Mouse (Mus musculus): Measurements from ENCODE around the gene Prss35.
A peak's percentile ranks its signal among the peaks of the same experiment; 100 is the strongest.

Gene Prss35

DNA sequence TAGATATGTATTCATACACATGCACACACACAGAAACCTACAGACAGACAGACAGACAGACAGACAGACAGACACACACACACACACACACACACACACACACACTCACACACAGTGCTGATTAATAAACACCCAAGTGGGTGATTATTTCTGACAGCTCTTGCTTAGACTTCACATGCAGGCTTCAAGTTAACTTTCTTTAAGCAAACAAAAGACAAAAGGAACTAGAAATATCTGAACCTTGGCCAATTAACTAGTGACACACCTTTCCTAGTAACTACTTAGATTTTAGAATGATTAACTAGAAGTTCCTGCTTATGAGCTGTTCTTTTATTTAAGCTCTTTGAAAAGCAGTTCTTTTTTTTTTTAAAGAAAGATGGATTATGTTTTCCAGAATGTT, 9.1 kb upstream of the Prss35 start:
- no peak for DNase-seq (ENCODE audit: low read depth, low spot score)

DNA sequence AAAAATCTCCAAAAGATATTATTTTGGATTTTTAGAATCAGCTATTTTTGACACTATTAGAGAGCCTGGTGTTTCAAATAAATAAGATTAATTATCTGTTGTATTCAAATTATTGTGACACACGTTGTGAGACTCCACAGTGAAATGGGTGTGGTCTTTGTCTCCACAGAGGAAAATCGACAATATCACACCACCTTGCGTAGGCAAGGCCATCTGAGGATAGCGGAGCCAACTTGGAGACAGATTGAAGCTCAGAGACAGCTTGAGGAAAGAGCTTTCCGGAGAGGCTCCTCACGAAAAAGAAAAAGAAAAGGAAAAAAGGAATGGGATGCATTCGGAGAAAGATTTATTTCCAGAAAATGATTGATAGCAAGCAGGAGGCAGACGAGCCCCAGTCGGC, 8.7 kb upstream of the Prss35 start:
- no peak for DNase-seq (ENCODE audit: low read depth, low spot score)

DNA sequence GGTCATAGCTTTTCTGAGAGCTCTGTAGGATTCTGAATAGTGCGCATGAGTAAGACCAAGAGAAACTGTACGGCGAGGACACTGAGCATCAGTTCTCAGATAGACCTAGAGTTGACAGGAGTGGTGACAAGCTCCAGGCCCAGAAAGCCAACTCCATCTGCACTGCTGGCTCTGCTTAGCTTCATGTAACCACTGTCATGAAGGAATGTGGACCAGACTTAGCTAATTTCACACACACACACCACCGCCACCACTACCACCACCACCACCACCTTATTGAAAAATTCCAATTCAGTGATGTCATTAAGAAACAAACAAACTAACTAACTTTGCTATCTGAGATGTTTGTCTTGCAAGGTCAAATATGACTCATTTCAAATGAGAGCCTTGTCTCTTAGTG, 6.5 kb upstream of the Prss35 start:
- no peak for DNase-seq (ENCODE audit: low read depth, low spot score)

DNA sequence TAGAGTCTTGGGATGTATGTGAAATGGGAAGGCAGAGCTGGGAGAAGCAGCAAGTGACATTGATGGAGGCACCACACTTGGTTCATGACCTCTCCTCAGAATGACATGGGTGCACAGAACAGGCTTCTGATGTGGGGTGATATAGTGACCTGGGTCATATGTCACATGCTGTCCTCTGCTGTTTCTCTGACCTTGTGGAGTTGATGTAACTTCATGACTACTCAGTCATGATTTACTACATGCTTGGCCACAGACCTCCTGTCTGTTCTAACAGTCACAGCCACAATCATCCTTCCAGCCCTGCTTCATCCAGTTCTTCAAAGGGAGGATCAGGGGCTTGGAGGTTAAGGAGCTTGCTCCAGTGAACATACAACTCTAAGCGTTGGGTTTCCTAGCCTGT, 5.4 kb upstream of the Prss35 start:
- no peak for DNase-seq (ENCODE audit: low read depth, low spot score)

GRCm38 (mm10) chr9:86738801-86739200, 4.6 kb upstream of the Prss35 start:
- no peak for DNase-seq (ENCODE audit: low read depth, low spot score)

- DNase-seq (ENCODE audit: low read depth, low spot score), result no peak
These were observed 3.5 kb upstream of the Prss35 start for GRCm38 (mm10) chr9:86739971-86740370.

GRCm38 (mm10) chr9:86744041-86744440, 592 bp downstream of the Prss35 start:
- no peak for DNase-seq (ENCODE audit: low read depth, low spot score)

DNA sequence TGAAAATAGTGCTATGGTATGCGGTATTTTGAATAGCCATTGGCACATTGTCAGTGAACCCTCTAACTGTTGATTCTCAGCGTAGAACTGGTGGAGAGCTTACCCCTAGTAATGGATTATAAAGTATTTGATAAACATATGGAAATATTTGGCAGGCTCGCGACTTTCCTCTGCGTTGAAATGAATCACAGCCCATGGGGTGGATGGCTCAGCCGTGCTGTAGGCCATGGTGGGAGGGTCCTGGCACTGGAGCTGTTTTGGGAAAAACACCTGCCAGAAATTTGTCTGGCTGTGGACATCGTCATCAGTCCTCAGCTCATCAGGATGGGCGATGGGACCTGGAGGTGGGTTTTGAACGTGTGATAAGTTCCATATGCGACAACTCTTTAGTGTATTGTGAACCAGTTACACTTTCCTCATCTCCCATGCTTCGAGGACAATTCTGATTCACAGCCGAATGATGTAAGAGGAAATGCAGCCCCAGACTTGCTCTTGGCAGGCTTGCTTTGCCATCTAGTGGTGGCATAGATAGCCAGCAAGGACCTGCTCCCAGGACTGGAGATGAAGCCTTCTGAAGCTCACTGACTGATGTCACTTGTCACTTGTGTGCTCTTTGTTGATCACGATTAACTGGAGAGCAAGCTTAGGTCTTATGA, 2.6 kb downstream of the Prss35 start:
- DNase-seq (ENCODE audit: low read depth, low spot score), result peak; percentile 64

DNA sequence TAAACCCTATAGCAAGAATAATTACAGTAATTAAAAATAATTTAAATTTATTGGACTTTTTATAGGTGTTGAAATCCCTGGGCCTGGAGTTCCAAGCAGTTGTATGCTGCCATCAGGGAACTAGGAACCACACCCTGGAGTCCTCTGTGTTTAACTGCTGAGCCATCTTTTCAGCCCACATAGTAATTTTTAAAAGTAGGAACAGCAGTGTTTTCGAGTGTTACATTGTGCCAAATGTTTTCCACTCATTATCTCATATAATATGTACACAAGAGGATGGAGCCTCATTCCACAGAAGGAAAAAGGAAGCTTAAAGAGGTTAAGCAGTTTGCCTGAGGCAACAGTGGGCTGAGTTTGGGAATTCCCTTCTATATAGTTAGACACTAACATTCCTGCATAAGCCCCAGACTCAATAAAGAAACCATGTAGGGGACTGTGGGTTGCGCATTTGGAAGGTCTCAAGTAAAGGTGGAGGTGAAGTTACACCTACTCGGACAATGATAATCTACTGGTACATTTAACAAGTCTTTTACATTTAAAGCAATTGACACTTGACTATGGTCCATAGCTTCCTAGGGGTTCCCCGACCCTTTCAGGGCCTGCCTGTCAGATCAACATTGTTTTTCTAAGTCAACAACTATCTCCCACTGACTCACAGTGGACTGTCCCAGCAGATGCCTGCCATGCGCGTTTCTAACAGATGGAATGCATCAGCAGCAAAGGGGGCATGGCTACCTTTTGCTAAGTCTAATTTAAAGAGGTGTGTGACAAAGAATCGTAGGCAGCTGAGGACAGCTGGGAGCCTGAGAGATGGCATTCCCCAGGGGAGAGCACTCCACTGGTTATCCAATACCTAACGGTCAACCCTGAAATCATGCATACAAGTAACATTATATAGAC, 19.3 kb downstream of the Prss35 start:
- no peak for DNase-seq (ENCODE audit: low read depth, low spot score)

GRCm38 (mm10) chr9:86764002-86764401, 20.6 kb downstream of the Prss35 start:
- DNase-seq (ENCODE audit: low read depth, low spot score), result no peak

- DNase-seq (ENCODE audit: low read depth, low spot score), result no peak
These were observed 23.5 kb downstream of the Prss35 start for GRCm38 (mm10) chr9:86766991-86767390.

- DNase-seq (ENCODE audit: low read depth, low spot score), result no peak
These were observed 29.4 kb downstream of the Prss35 start for GRCm38 (mm10) chr9:86772897-86773296.

DNA sequence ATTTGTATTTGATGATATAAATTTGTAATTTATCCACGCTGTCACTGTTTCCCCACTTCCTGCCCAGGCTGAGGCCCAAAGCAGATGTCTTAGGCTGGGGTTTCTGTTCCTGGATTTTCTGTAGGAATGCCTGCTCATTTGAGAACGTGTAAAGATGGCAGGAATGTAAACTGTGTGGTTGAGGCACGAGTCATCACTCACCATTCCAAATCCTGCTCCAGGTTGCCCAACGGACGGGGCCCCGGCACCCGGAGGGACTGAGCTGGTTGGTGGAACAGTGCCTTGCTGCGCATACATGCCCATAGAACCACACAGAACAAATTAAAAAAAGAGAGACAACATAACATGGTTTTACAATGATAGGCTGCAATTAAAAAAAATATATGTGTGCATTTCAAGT, 30.5 kb downstream of the Prss35 start:
- DNase-seq (ENCODE audit: low read depth, low spot score), result no peak

DNA sequence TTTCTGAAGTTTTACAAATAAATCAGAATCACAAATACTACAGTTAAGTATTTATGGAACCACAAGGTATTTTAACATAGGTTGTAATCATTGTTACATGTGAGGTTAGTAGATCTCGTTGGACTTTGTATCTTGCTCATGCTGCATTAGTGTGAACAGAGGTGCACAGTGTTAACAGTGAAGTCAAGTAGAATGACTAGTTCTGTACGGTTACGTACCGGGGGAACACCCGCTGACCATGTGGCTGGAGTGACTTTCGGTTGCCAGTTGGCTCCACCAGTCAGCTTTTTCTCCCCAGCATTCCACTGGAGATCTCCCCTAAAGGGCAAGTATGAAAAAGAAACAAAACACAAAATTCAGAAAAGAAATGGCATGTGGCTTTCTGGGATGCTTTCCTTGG, 31.9 kb downstream of the Prss35 start:
- DNase-seq (ENCODE audit: low read depth, low spot score), result no peak

GRCm38 (mm10) chr9:86777309-86777708, 33.9 kb downstream of the Prss35 start:
- DNase-seq (ENCODE audit: low read depth, low spot score), result no peak

- no peak for DNase-seq (ENCODE audit: low read depth, low spot score)
These were observed 34.8 kb downstream of the Prss35 start for GRCm38 (mm10) chr9:86778212-86778611.

GRCm38 (mm10) chr9:86781426-86781825, 38.0 kb downstream of the Prss35 start:
- no peak for DNase-seq (ENCODE audit: low read depth, low spot score)

DNA sequence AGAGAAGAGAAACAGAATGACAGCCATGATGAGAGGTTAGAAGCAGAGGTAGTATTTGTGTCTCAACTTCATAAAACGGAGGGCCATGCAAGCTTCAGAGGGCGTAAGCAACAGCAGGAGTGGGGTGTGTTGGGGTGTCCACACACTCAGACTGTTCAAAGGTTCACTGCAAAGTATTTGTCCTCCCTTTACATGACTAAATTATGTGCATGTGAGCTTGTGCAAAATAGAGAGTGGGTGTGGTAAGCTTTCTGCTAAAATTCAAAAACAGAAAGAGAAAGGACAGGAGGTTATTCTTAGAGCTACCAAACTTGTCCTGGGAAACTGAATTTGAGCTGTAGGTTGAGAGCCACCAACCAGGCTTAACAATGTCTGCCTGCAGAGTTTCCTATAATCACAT, 39.4 kb downstream of the Prss35 start:
- no peak for DNase-seq (ENCODE audit: low read depth, low spot score)

DNA sequence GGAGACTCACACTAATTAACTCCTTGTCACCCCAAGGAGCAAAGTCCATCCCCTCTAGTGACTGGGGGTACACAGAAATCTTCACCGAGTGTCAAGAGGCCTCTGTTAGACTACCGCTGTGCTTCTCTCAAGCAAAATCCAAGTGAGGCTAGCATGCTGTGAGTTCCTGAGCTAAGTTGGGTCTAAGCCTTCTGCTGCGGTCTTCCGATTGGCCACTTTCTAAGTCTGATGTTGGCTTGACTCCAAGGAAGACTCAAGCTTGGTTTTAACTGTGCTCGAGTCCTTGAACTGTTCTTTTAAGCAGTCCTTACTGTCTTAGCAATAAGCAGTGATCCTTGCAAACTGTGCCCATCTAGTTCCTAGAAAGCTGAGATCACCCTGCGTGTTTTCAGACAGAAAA, 45.7 kb downstream of the Prss35 start:
- DNase-seq (ENCODE audit: low read depth, low spot score), result no peak

- no peak for DNase-seq (ENCODE audit: low read depth, low spot score)
These were observed 48.5 kb downstream of the Prss35 start for GRCm38 (mm10) chr9:86791927-86792326.

DNA sequence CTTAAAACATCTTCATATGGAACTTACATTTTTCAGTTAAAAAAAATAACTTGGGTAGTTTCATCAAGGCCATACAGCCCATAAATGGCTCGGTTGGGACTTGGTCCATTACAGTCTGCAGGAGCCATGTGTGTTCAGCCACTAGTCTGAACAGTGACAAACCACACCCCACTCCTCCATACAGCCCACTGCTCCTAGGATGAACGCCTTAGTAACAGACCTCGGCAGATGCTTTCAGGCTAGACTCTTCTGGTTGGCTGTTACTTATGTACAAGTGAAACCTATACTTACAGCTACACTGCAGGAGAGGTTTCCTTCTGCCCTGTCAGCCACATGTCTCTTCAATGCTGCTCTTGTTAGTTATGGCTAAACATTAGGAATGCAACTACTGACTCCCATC, 51.8 kb downstream of the Prss35 start:
- DNase-seq (ENCODE audit: low read depth, low spot score), result no peak

GRCm38 (mm10) chr9:86797553-86797952, 54.1 kb downstream of the Prss35 start:
- no peak for DNase-seq (ENCODE audit: low read depth, low spot score)

GRCm38 (mm10) chr9:86798129-86798528, 54.7 kb downstream of the Prss35 start:
- no peak for DNase-seq (ENCODE audit: low read depth, low spot score)

Measured in skeletal muscle tissue, adult 2 months (tissue).